Mouse (Mus musculus): ENCODE data around the gene Oprl1.

Oprl1 gene

GRCm38 (mm10) chr2:181692304-181692703 lies 22.5 kb upstream of the Oprl1 start:
- no peak for DNase-seq (ENCODE audit: low spot score)

- no peak for DNase-seq (ENCODE audit: low spot score)
These were observed 21.2 kb upstream of the Oprl1 start, which contains the start of gene Rgs19 for GRCm38 (mm10) chr2:181693339-181694280. Gene Rgs19, minus strand, starts transcription at chr2:181693977.

- no peak for DNase-seq (ENCODE audit: low spot score)
These were observed 20.2 kb upstream of the Oprl1 start for GRCm38 (mm10) chr2:181694581-181694980.

GRCm38 (mm10) chr2:181695776-181696175 lies 19.0 kb upstream of the Oprl1 start:
- DNase-seq (ENCODE audit: low spot score), result no peak

GRCm38 (mm10) chr2:181696801-181697420 lies 17.9 kb upstream of the Oprl1 start:
- DNase-seq (ENCODE audit: low spot score), result no peak

- DNase-seq (ENCODE audit: low spot score), result no peak
These were observed 16.6 kb upstream of the Oprl1 start, which contains the start of gene Lkaaear1 for GRCm38 (mm10) chr2:181698241-181698640. Gene Lkaaear1, minus strand, starts transcription at chr2:181698442.

- DNase-seq (ENCODE audit: low spot score), result no peak
These were observed 8.1 kb upstream of the Oprl1 start for GRCm38 (mm10) chr2:181706668-181707067.

GRCm38 (mm10) chr2:181713749-181714148 lies 1.1 kb upstream of the Oprl1 start:
- DNase-seq (ENCODE audit: low spot score), result no peak

GRCm38 (mm10) chr2:181715382-181715781 lies 566 bp downstream of the Oprl1 start:
- DNase-seq (ENCODE audit: low spot score), result no peak

GRCm38 (mm10) chr2:181716991-181717390 lies 2.2 kb downstream of the Oprl1 start:
- DNase-seq (ENCODE audit: low spot score), result no peak

- no peak for DNase-seq (ENCODE audit: low spot score)
These were observed 5.2 kb downstream of the Oprl1 start for GRCm38 (mm10) chr2:181720061-181720460.

- DNase-seq (ENCODE audit: low spot score), result no peak
These were observed 6.4 kb downstream of the Oprl1 start for GRCm38 (mm10) chr2:181721200-181721599.

- DNase-seq (ENCODE audit: low spot score), result no peak
These were observed 7.4 kb downstream of the Oprl1 start for GRCm38 (mm10) chr2:181722213-181722612.

- no peak for DNase-seq (ENCODE audit: low spot score)
These were observed 12.9 kb downstream of the Oprl1 start for GRCm38 (mm10) chr2:181727659-181728262.

- no peak for DNase-seq (ENCODE audit: low spot score)
These were observed 15.2 kb downstream of the Oprl1 start for GRCm38 (mm10) chr2:181730051-181730450.

- no peak for DNase-seq (ENCODE audit: low spot score)
These were observed 37.8 kb downstream of the Oprl1 start for GRCm38 (mm10) chr2:181752626-181753025.

GRCm38 (mm10) chr2:181758147-181758725 lies 43.4 kb downstream of the Oprl1 start:
- no peak for DNase-seq (ENCODE audit: low spot score)

GRCm38 (mm10) chr2:181759041-181759440 lies 44.2 kb downstream of the Oprl1 start:
- DNase-seq (ENCODE audit: low spot score), result no peak

- no peak for DNase-seq (ENCODE audit: low spot score)
These were observed 48.4 kb downstream of the Oprl1 start, which contains the start of gene Myt1 for GRCm38 (mm10) chr2:181763006-181763830. Gene Myt1, plus strand, starts transcription at chr2:181763332.

- no peak for DNase-seq (ENCODE audit: low spot score)
These were observed 49.2 kb downstream of the Oprl1 start for GRCm38 (mm10) chr2:181763886-181764527.

- DNase-seq (ENCODE audit: low spot score), result no peak
These were observed 49.8 kb downstream of the Oprl1 start for GRCm38 (mm10) chr2:181764600-181764999.
